Mouse (Mus musculus) kidney, adult 2 months (tissue): Measurements from ENCODE around the gene Stag1. TPM values are rescaled to one million over a fixed set of nuclear protein-coding genes. Genes with fewer than 3 reads are reported as not detected.

Source experiments
- DNase-seq: peaks from one replicate; pipeline ENCODE4 v3.0.0; 2021
- H3K27ac ChIP-seq: fragments of 200-500 bp; 2 replicates; pipeline ENCODE4 v1.5.1; 2012; ENCODE audit warnings: low read depth, low read length, control low read depth, inconsistent platforms; ENCODE audit not compliant: insufficient read depth
- H3K27me3 ChIP-seq: fragments of 200-500 bp; replicated peaks from 2 replicates; pipeline ENCODE4 v1.6.1; 2012; ENCODE audit warnings: mild to moderate bottlenecking, moderate library complexity, low read length, inconsistent platforms; ENCODE audit not compliant: control insufficient read depth, insufficient read depth
- H3K36me3 ChIP-seq: fragments of 200-500 bp; 2 replicates; pipeline ENCODE4 v1.6.1; 2012; ENCODE audit warnings: mild to moderate bottlenecking, moderate library complexity, low read length, inconsistent platforms; ENCODE audit not compliant: control insufficient read depth, insufficient read depth
- H3K4me1 ChIP-seq: fragments of 200-500 bp; 2 replicates; pipeline ENCODE4 v1.6.1; 2011; ENCODE audit warnings: low read length; ENCODE audit not compliant: control insufficient read depth, insufficient read depth
- H3K4me3 ChIP-seq: fragments of 200-500 bp; 2 replicates; pipeline ENCODE4 v1.5.1; 2011; ENCODE audit warnings: mild to moderate bottlenecking, low read depth, low read length, control low read depth; ENCODE audit not compliant: insufficient read depth
- CTCF ChIP-seq: fragments of 200-500 bp; conservative IDR thresholded peaks from 2 replicates; pipeline ENCODE4 v1.5.1; 2011; ENCODE audit warnings: low read depth, mild to moderate bottlenecking, control low read depth, low read length, moderate library complexity, mixed read lengths; ENCODE audit not compliant: insufficient read depth, insufficient read length
- POLR2A ChIP-seq: fragments of 200-500 bp; IDR thresholded peaks from one replicate; pipeline ENCODE4 v1.6.1; 2011; ENCODE audit warnings: low read depth, low read length, control low read depth
- WGBS: fragments of 180-500 bp; shearing (Covaris S2); methylation state at CpG from one replicate; pipeline ENCODE4 v1.1.7; 2018; 5-methylcytosine and 5-hydroxymethylcytosine counted together
- polyA plus RNA-seq: library from polyadenylated mRNA; depleted of rRNA; stranded (reverse); fragments of >200 nt; gene quantifications from 2 replicates; pipeline ENCODE4 v1.2.3, GENCODE M21; 2012

Stag1 gene
- polyA plus RNA-seq, 1 experiment, result 5.1 TPM

- Histone ChIP-seq H3K4me1 (0 out of 2 replicates have a peak, but pooled peaks cover 2% of the 10 kb centered on the region), H3K36me3 (no peaks in the 10 kb centered on the region), H3K27me3 (no peaks in the 10 kb centered on the region), H3K4me3 (no peak overlapping the region), H3K27ac (no peak overlapping the region)
- DNase-seq, result no peak
- TF ChIP-seq CTCF (no peak), POLR2A (no peak)
- 95% methylated on average over 4 of the region's 4 CpGs for WGBS
These were observed 58.5 kb downstream of the Stag1 start for GRCm38 (mm10) chr9:100656058-100656457.

- H3K27me3 ChIP-seq, result no peaks in the 10 kb centered on the region
- H3K4me3 ChIP-seq, result no peak overlapping the region
- TF ChIP-seq POLR2A (no peak), CTCF (no peak)
- no peaks in the 10 kb centered on the region for H3K36me3 ChIP-seq
- H3K4me1 ChIP-seq, result no peaks in the 10 kb centered on the region; the same call in 1 of the 2 replicates
- no peak overlapping the region for H3K27ac ChIP-seq
- no peak for DNase-seq
These were observed 63.0 kb downstream of the Stag1 start for GRCm38 (mm10) chr9:100660587-100660986.

- H3K4me3 ChIP-seq, result no peak overlapping the region
- DNase-seq, result no peak
- H3K4me1 ChIP-seq, result no peaks in the 10 kb centered on the region; the same call in 1 of the 2 replicates
- H3K27ac ChIP-seq, result no peak overlapping the region
- no peaks in the 10 kb centered on the region for H3K36me3 ChIP-seq
- TF ChIP-seq POLR2A, result no peak
- TF ChIP-seq CTCF, result no peak
- H3K27me3 ChIP-seq, result no peaks in the 10 kb centered on the region
- WGBS, result 87% methylated on average over 4 of the region's 4 CpGs
These were observed 66.0 kb downstream of the Stag1 start for GRCm38 (mm10) chr9:100663473-100664134.

DNA sequence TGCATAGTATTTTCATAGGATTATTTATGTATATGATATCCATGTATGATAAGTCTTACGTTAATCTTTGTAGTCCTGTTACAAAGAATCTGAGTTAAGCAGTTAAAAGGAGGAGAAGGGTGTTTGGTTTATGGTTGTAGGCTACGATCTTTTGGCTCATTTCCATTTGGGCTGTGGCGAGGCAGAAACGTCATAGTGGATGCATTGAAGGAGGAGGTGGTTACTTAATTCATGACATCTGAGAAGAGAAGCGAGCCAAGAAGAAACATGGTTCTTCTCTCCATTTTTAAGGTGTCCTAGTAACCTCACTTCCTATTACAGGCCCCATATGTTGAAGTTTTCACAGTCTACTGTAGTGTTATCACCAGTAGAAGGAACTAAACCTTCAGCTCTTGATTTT is 72.6 kb downstream of the Stag1 start:
- no peak for DNase-seq
- Histone ChIP-seq H3K36me3 (no peaks in the 10 kb centered on the region), H3K27me3 (no peaks in the 10 kb centered on the region), H3K4me1 (peaks cover 2% of the 10 kb centered on the region; the same call in 1 of the 2 replicates), H3K27ac (no peak overlapping the region), H3K4me3 (no peak overlapping the region)
- 68% methylated on average over 5 of the region's 5 CpGs for WGBS
- TF ChIP-seq POLR2A (no peak), CTCF (no peak)

- TF ChIP-seq POLR2A (no peak), CTCF (no peak)
- H3K36me3 ChIP-seq, result no peaks in the 10 kb centered on the region
- DNase-seq, result no peak
- H3K27me3 ChIP-seq, result no peaks in the 10 kb centered on the region
- no peaks in the 10 kb centered on the region for H3K4me1 ChIP-seq
- H3K27ac ChIP-seq, result no peak overlapping the region
- H3K4me3 ChIP-seq, result no peak overlapping the region
These were observed 81.4 kb downstream of the Stag1 start for GRCm38 (mm10) chr9:100679036-100679435.

GRCm38 (mm10) chr9:100682285-100682684 is 84.7 kb downstream of the Stag1 start:
- Histone ChIP-seq H3K4me3 (no peak overlapping the region), H3K36me3 (no peaks in the 10 kb centered on the region), H3K27me3 (no peaks in the 10 kb centered on the region), H3K27ac (no peak overlapping the region), H3K4me1 (no peaks in the 10 kb centered on the region)
- no peak for DNase-seq
- TF ChIP-seq CTCF, result no peak
- TF ChIP-seq POLR2A, result no peak

DNA sequence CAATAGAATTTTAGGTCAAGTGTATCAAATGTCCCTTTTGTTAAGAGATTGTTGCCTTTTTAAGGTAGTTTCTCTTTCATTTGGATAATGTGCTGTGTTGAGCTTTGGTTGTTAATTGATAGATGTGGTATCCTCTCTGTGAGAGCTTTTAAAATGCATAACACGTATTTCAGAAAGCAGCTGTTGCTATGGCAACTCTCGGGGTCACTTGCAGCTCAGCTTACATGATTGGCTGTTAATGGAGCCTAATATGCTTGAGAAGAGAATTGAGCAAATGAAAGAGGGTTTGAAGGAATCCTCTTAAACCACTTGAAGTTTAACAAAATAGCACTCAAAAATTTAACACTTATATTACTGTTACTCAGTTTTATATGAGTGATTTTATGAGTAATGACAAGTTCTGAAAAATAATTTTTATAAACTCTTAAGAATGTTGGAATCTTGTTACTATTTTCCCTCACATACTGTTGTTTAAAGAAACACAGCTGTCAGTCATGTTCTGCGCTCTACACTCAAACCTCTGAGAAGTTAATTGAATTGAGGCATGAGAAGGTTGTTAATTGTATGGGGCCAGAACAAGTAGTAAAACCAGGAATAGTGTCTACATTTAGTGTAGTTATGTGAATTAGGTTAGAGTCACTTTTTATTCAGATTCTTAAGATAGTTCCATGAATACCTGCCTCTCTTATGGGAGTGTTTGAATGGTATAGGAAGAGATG is 88.3 kb downstream of the Stag1 start:
- no peak overlapping the region for H3K4me3 ChIP-seq
- H3K27me3 ChIP-seq, result no peaks in the 10 kb centered on the region
- no peak overlapping the region for H3K27ac ChIP-seq
- H3K36me3 ChIP-seq, result no peaks in the 10 kb centered on the region
- WGBS, result 36% methylated on average over 3 of the region's 3 CpGs
- no peaks in the 10 kb centered on the region for H3K4me1 ChIP-seq
- TF ChIP-seq CTCF, result no peak
- no peak for TF ChIP-seq POLR2A
- peak; percentile 32 for DNase-seq
